Mouse (Mus musculus) heart, postnatal 0 days (tissue): ENCODE measurements around the gene Tgfbr2.

Experiments
- CTCF ChIP-seq: IDR thresholded peaks from 2 replicates; pipeline ENCODE4 v1.5.1; 2016; ENCODE audit warnings: antibody characterized with exemption, control low read depth, low read depth
- EP300 ChIP-seq: IDR thresholded peaks from 2 replicates; pipeline ENCODE4 v1.6.1; 2016; ENCODE audit warnings: antibody characterized with exemption, low read depth

DNA sequence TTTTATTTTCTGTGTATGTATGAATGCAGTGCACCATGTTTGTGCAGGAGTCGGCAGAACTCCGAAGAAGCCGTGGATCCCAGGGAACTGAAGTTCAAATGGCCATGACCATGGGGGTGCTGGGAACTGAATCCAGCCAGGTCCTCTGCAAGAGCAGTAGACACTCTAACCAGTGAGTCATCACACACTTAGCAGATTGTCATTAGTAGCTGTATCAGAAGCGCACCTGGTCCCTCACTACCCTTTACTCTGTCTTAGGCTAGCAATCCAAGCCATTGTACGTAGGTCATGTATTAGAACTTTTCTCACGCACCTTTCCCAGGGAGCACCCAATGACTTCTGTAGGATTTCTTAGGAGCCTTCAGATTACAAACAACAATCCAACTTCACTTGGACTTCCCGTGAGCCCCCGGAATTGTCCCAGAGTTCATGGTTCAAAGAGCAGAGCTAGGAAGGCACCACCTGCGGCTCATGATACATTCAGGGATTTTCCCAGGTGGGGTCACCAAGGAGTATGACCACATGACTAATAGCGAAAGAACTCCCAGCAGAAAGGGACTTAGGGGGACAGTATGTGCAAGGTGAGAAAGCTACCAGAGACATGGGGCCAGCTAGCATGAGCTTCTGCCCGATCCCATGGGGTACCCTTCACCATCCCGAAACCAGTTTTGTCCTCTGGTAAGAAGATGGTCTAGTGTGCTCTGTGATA, 17.8 kb upstream of the Tgfbr2 start:
- TF ChIP-seq CTCF (no peak), EP300 (no peak)
